18 mouse cellular contexts compared by ENCODE assay signal in genomic region chr6:108327561-108327960, GRCm38 (mm10).
DNase-seq lines count a peak whose midpoint lies in the region; ATAC-seq lines count a peak whose summit lies in the region.
"Had no signal": no experiment of that assay in that cellular context is flagged by ENCODE, and none has a peak within 500 bp of the region (broad histone marks: within the 10 kb centered on the region; RNA-seq: fewer than 3 reads in every experiment).

No protein-coding gene starts in this region.

- H3K36me3 ChIP-seq in kidney, embryonic 16.5 days (ENCODE audit: insufficient read depth, low read length) = peaks cover 3% of the 10 kb centered on the region; the same call in 1 of the 2 replicates
- H3K36me3 ChIP-seq: liver, embryonic 12.5 days had no signal

- H3K9ac ChIP-seq in kidney, embryonic 16.5 days (replicated peaks; ENCODE audit: low read length) = no peak overlapping the region
- H3K9ac ChIP-seq: hindbrain, embryonic 14.5 days; liver, embryonic 12.5 days had no signal

- H3K4me1 ChIP-seq in kidney, embryonic 16.5 days (ENCODE audit: insufficient read depth, low read length) = 0 out of 2 replicates have a peak, but pooled peaks cover 9% of the 10 kb centered on the region

- peak overlapping the region; percentile 55 for H3K27ac ChIP-seq in kidney, embryonic 16.5 days (ENCODE audit: low read length)
- H3K27ac ChIP-seq: hindbrain, embryonic 14.5 days; liver, embryonic 12.5 days had no signal

- intact Hi-C loops in heart, postnatal 25 days (cut with DNase I) = loop anchor here (2.0 to 5.0 kb wide), 2 partner anchors 95 to 115 kb away; partner anchors contain the start of gene Itpr1

- DNase-seq in heart, adult 11 months = peak; percentile 87
- no peak for DNase-seq in heart, postnatal 25 days (ENCODE audit: low spot score)
- no peak for DNase-seq in kidney, adult 8-10 months
- peak; percentile 35 to 51 for DNase-seq in B cell, adult 2 months
- DNase-seq in frontal cortex, adult 2 months (ENCODE audit: extremely low spot score in 1 of 2, low spot score in 1 of 2) = no peak
- DNase-seq in frontal cortex, postnatal 25 days (ENCODE audit: low spot score in 2 of 2) = no peak
- DNase-seq: cerebellum, adult 11 months; gastrocnemius, postnatal 36 days; kidney, adult 11 months; left cerebral cortex, postnatal 4 days had no signal

- H3K27me3 ChIP-seq in kidney, embryonic 16.5 days (ENCODE audit: insufficient read depth, low read length) = no peaks in the 10 kb centered on the region
- H3K27me3 ChIP-seq: liver, embryonic 12.5 days had no signal

- H3K4me3 ChIP-seq in kidney, embryonic 16.5 days (ENCODE audit: low read length) = no peak overlapping the region
- H3K4me3 ChIP-seq: erythroblast, embryonic 14.5 days; liver, embryonic 12.5 days; myocyte had no signal

- H3K4me2 ChIP-seq in kidney, embryonic 16.5 days (replicated peaks; ENCODE audit: low read depth, low read length) = peak overlapping the region; percentile 25; the same call in 1 of the 2 replicates
- H3K4me2 ChIP-seq: hindbrain, embryonic 14.5 days; liver, embryonic 12.5 days had no signal

- ATAC-seq in kidney, embryonic 16.5 days (ENCODE audit: low FRiP score, low TSS enrichment) = no peak; the same call in 1 of the 2 replicates
- ATAC-seq in hematopoietic stem cell, adult 5-6 weeks (replicated peaks in 1 of 2; ENCODE audit: insufficient read depth in 1 of 2, low FRiP score in 2 of 2, low TSS enrichment in 1 of 2, low read depth in 1 of 2, poor library complexity in 2 of 2, severe bottlenecking in 2 of 2) = peak; percentile 25 to 38; a peak in 2 of 4 replicates
- ATAC-seq: CD4-positive, CD25-positive, alpha-beta regulatory T cell, adult 4 months; forebrain, embryonic 16.5 days; liver, embryonic 12.5 days had no signal

- 56% methylated on average over 6 of the region's 6 CpGs for WGBS in kidney, embryonic 16.5 days

- no peaks in the 10 kb centered on the region for H3K9me3 ChIP-seq in kidney, embryonic 16.5 days (ENCODE audit: low read length)
- H3K9me3 ChIP-seq: liver, embryonic 12.5 days had no signal

Comparison
In these comparisons a context has a peak if more than half of its experiments do, and no peak if none do; other contexts are left out.
1. DNase-seq: peak in heart, adult 11 months (single experiment) and B cell, adult 2 months (2 of 2); none in heart, postnatal 25 days (single experiment), kidney, adult 8-10 months (0 of 2), frontal cortex, adult 2 months (0 of 2) and frontal cortex, postnatal 25 days (0 of 2).